In the genomic region with DNA sequence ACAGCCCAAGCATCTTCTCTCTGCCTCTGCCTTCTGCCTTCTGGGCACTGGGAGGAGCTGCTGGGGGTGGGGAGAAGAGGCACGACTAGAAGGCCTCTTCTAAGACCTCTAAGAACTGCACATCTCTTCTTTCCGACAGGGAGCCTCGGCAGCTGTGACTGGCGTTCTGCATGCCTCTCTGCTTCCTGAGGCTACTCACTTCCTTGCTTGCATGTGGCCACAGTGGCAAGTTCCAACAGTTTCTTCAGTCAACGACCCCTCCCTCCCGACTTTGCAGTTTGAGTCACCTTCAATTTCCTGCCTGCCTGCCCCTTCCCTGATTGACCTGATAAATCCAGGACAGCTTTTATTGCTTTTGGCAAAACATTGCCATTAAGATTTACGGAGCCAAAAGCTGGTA, we compare ENCODE assay signal across 12 mouse cellular contexts. TPM values are rescaled to one million over a fixed set of nuclear protein-coding genes. Genes with fewer than 3 reads are reported as not detected.
DNase-seq lines count a peak whose midpoint lies in the region; ATAC-seq lines count a peak whose summit lies in the region.
"Had no signal": no experiment of that assay in that cellular context is flagged by ENCODE, and none has a peak within 500 bp of the region (broad histone marks: within the 10 kb centered on the region; RNA-seq: fewer than 3 reads in every experiment).

No protein-coding gene starts in this region.

- H3K27ac ChIP-seq in intestine, embryonic 14.5 days (ENCODE audit: low read depth) = peak overlapping the region; percentile 60; the same call in 1 of the 2 replicates
- H3K27ac ChIP-seq in intestine, embryonic 15.5 days = no peak overlapping the region
- peak overlapping the region; percentile 46 for H3K27ac ChIP-seq in neural tube, embryonic 13.5 days (replicated peaks)
- no peak overlapping the region; the same call in 1 of the 2 replicates for H3K27ac ChIP-seq in embryonic facial prominence, embryonic 11.5 days (replicated peaks; ENCODE audit: low read depth, low read length)
- H3K27ac ChIP-seq in limb, embryonic 13.5 days = peak overlapping the region; percentile 58; the same call in 1 of the 2 replicates

- no peak overlapping the region for H3K9ac ChIP-seq in intestine, embryonic 14.5 days (ENCODE audit: low read length)
- no peak overlapping the region for H3K9ac ChIP-seq in intestine, embryonic 15.5 days
- H3K9ac ChIP-seq in neural tube, embryonic 13.5 days = no peak overlapping the region
- H3K9ac ChIP-seq in embryonic facial prominence, embryonic 11.5 days (replicated peaks; ENCODE audit: low read length) = peak overlapping the region; percentile 32; the same call in 1 of the 2 replicates
- H3K9ac ChIP-seq in limb, embryonic 13.5 days = peak overlapping the region; percentile 48; the same call in 1 of the 2 replicates

- H3K4me2 ChIP-seq in intestine, embryonic 14.5 days (ENCODE audit: low read length) = no peak overlapping the region
- no peak overlapping the region; the same call in 1 of the 2 replicates for H3K4me2 ChIP-seq in intestine, embryonic 15.5 days (replicated peaks)
- H3K4me2 ChIP-seq in neural tube, embryonic 13.5 days = no peak overlapping the region
- no peak overlapping the region for H3K4me2 ChIP-seq in embryonic facial prominence, embryonic 11.5 days (ENCODE audit: low read depth, low read length)
- H3K4me2 ChIP-seq in limb, embryonic 13.5 days (replicated peaks) = no peak overlapping the region

- DNase-seq in intestine, embryonic 14.5 days (ENCODE audit: low spot score) = no peak
- DNase-seq in neural tube, embryonic 10.5 days (ENCODE audit: extremely low spot score, low spot score) = no peak
- no peak for DNase-seq in embryonic facial prominence, embryonic 11.5 days (ENCODE audit: low spot score)
- no peak for DNase-seq in adrenal gland, adult 2 months
- DNase-seq in gastrocnemius, adult 18-20 months (ENCODE audit: low spot score) = no peak
- DNase-seq: gastrocnemius, postnatal 10 days; lung, adult 2 months; right cerebral cortex, postnatal 14 days; thymus, adult 2 months had no signal

- peaks cover 26% of the 10 kb centered on the region for H3K4me1 ChIP-seq in intestine, embryonic 14.5 days (replicated peaks; ENCODE audit: control insufficient read depth, insufficient read depth, low read length)
- H3K4me1 ChIP-seq in intestine, embryonic 15.5 days (replicated peaks) = peaks cover 27% of the 10 kb centered on the region
- peaks cover 44% of the 10 kb centered on the region for H3K4me1 ChIP-seq in neural tube, embryonic 13.5 days (replicated peaks)
- H3K4me1 ChIP-seq in embryonic facial prominence, embryonic 11.5 days (ENCODE audit: control insufficient read depth, insufficient read depth, low read length) = peaks cover 19% of the 10 kb centered on the region
- peaks cover 50% of the 10 kb centered on the region for H3K4me1 ChIP-seq in limb, embryonic 13.5 days

- H3K4me3 ChIP-seq in intestine, embryonic 14.5 days (ENCODE audit: low read depth, low read length) = no peak overlapping the region
- H3K4me3 ChIP-seq in intestine, embryonic 15.5 days (replicated peaks) = no peak overlapping the region
- no peak overlapping the region for H3K4me3 ChIP-seq in neural tube, embryonic 13.5 days
- no peak overlapping the region for H3K4me3 ChIP-seq in embryonic facial prominence, embryonic 11.5 days (ENCODE audit: low read depth, low read length)
- no peak overlapping the region for H3K4me3 ChIP-seq in limb, embryonic 13.5 days

- no peaks in the 10 kb centered on the region for H3K36me3 ChIP-seq in intestine, embryonic 14.5 days (ENCODE audit: control insufficient read depth, insufficient read depth, low read length)
- H3K36me3 ChIP-seq in intestine, embryonic 15.5 days = no peaks in the 10 kb centered on the region
- no peaks in the 10 kb centered on the region for H3K36me3 ChIP-seq in neural tube, embryonic 13.5 days
- H3K36me3 ChIP-seq in embryonic facial prominence, embryonic 11.5 days (replicated peaks; ENCODE audit: control insufficient read depth, insufficient read depth, low read depth, low read length) = no peaks in the 10 kb centered on the region
- no peaks in the 10 kb centered on the region for H3K36me3 ChIP-seq in limb, embryonic 13.5 days

- no peaks in the 10 kb centered on the region for H3K9me3 ChIP-seq in intestine, embryonic 14.5 days (ENCODE audit: control insufficient read depth, low read length)
- H3K9me3 ChIP-seq in intestine, embryonic 15.5 days = no peaks in the 10 kb centered on the region
- H3K9me3 ChIP-seq in neural tube, embryonic 13.5 days = no peaks in the 10 kb centered on the region
- no peaks in the 10 kb centered on the region for H3K9me3 ChIP-seq in embryonic facial prominence, embryonic 11.5 days (replicated peaks; ENCODE audit: control insufficient read depth, low read length)
- H3K9me3 ChIP-seq in limb, embryonic 13.5 days = no peaks in the 10 kb centered on the region

- 16% methylated on average over 7 of the region's 7 CpGs for WGBS in intestine, embryonic 14.5 days
- WGBS in intestine, embryonic 15.5 days = 20% methylated on average over 7 of the region's 7 CpGs
- 31% methylated on average over 7 of the region's 7 CpGs for WGBS in neural tube, embryonic 13.5 days
- WGBS in embryonic facial prominence, embryonic 11.5 days = 20% methylated on average over 7 of the region's 7 CpGs
- 8% methylated on average over 7 of the region's 7 CpGs for WGBS in limb, embryonic 13.5 days

- H3K27me3 ChIP-seq in intestine, embryonic 14.5 days (replicated peaks; ENCODE audit: control insufficient read depth, insufficient read depth, low read length) = no peaks in the 10 kb centered on the region
- no peaks in the 10 kb centered on the region for H3K27me3 ChIP-seq in intestine, embryonic 15.5 days (replicated peaks)
- H3K27me3 ChIP-seq in neural tube, embryonic 13.5 days = no peaks in the 10 kb centered on the region
- no peaks in the 10 kb centered on the region for H3K27me3 ChIP-seq in embryonic facial prominence, embryonic 11.5 days (ENCODE audit: control insufficient read depth, insufficient read depth, low read length)
- H3K27me3 ChIP-seq in limb, embryonic 13.5 days = no peaks in the 10 kb centered on the region

- no peak for ATAC-seq in intestine, embryonic 14.5 days (replicated peaks; ENCODE audit: low FRiP score, low TSS enrichment, low read depth)
- no peak for ATAC-seq in intestine, embryonic 15.5 days
- no peak for ATAC-seq in neural tube, embryonic 13.5 days (ENCODE audit: low read depth)
- no peak for ATAC-seq in embryonic facial prominence, embryonic 11.5 days (replicated peaks; ENCODE audit: insufficient number of reproducible peaks, low FRiP score, low TSS enrichment, low read depth)
- ATAC-seq in limb, embryonic 13.5 days (ENCODE audit: low FRiP score, low read depth) = no peak

RNA-seq across cellular contexts. Expression of a gene that starts 46.8 kb away (rescaled TPM):
- polyA plus RNA-seq in intestine, embryonic 14.5 days (2014; fragmentation: Nextera tagmentation; extraction: Ambion mirVana) = 40.9 and 43.6 TPM in 2 replicates
- polyA plus RNA-seq in intestine, embryonic 15.5 days (2015; fragmentation: Nextera tagmentation; extraction: Ambion mirVana) = 31.5 and 33.6 TPM in 2 replicates
- 28.3 and 28.4 TPM in 2 replicates for polyA plus RNA-seq in neural tube, embryonic 13.5 days (2015; fragmentation: Nextera tagmentation; extraction: Ambion mirVana)
- 44.1 TPM in 2 replicates for polyA plus RNA-seq in embryonic facial prominence, embryonic 11.5 days (2014; fragmentation: Nextera tagmentation; extraction: Ambion mirVana)
- polyA plus RNA-seq in limb, embryonic 13.5 days (2015; fragmentation: Nextera tagmentation; extraction: Ambion mirVana) = 34.7 and 34.9 TPM in 2 replicates
- 10 to 100 TPM; 24.2 to 28.0 TPM for total RNA-seq in adrenal gland, adult 2 months (2021)
- 32.8 and 43.3 TPM in 2 replicates for polyA plus RNA-seq in adrenal gland, adult 2 months (2012; rRNA removed)
- 10 to 100 TPM in 1 of 2 experiments, 1 to 10 TPM in 1; 9.6 to 10.8 TPM for total RNA-seq in gastrocnemius, adult 18-20 months (2021)

RNA-seq across cellular contexts. Expression of a gene that starts 46.8 kb away (rescaled TPM):
- not detected in 2 replicates for polyA plus RNA-seq in intestine, embryonic 14.5 days (2014; fragmentation: Nextera tagmentation; extraction: Ambion mirVana)
- not detected in 2 replicates for polyA plus RNA-seq in intestine, embryonic 15.5 days (2015; fragmentation: Nextera tagmentation; extraction: Ambion mirVana)
- not detected in 2 replicates for polyA plus RNA-seq in neural tube, embryonic 13.5 days (2015; fragmentation: Nextera tagmentation; extraction: Ambion mirVana)
- polyA plus RNA-seq in embryonic facial prominence, embryonic 11.5 days (2014; fragmentation: Nextera tagmentation; extraction: Ambion mirVana) = 0.15 and 0.36 TPM in 2 replicates
- 0.22 and 0.34 TPM in 2 replicates for polyA plus RNA-seq in limb, embryonic 13.5 days (2015; fragmentation: Nextera tagmentation; extraction: Ambion mirVana)
- under 1 TPM in 1 of 2 experiments, not detected in 1; 0.28 TPM for total RNA-seq in adrenal gland, adult 2 months (2021)
- not detected in 2 replicates for polyA plus RNA-seq in adrenal gland, adult 2 months (2012; rRNA removed)
- total RNA-seq in gastrocnemius, adult 18-20 months (2021) = not detected
- polyA plus RNA-seq: lung, adult 2 months; thymus, adult 2 months had no signal

Comparison
In these comparisons a context has a peak if more than half of its experiments do, and no peak if none do; other contexts are left out.
1. H3K27ac ChIP-seq: peak in intestine, embryonic 14.5 days (single experiment), neural tube, embryonic 13.5 days (single experiment) and limb, embryonic 13.5 days (single experiment); none in intestine, embryonic 15.5 days (single experiment) and embryonic facial prominence, embryonic 11.5 days (single experiment).
2. H3K9ac ChIP-seq: peak in embryonic facial prominence, embryonic 11.5 days (single experiment) and limb, embryonic 13.5 days (single experiment); none in intestine, embryonic 14.5 days (single experiment), intestine, embryonic 15.5 days (single experiment) and neural tube, embryonic 13.5 days (single experiment).